Mouse (Mus musculus): ENCODE measurements around the gene Macrod2.

The Macrod2 gene

GRCm38 (mm10) chr2:141844408-141845175, 1449.5 kb downstream of the Macrod2 start:
- DNase-seq (ENCODE audit: low spot score in 2 of 2), result peak; percentile 27 to 62

GRCm38 (mm10) chr2:141859220-141859619, 1464.1 kb downstream of the Macrod2 start:
- DNase-seq (ENCODE audit: low spot score in 2 of 2), result no peak

GRCm38 (mm10) chr2:141861679-141862268, 1466.7 kb downstream of the Macrod2 start:
- DNase-seq (ENCODE audit: low spot score in 2 of 2), result no peak

- no peak for DNase-seq (ENCODE audit: low spot score in 2 of 2)
These were observed 1467.6 kb downstream of the Macrod2 start for GRCm38 (mm10) chr2:141862531-141863265.

GRCm38 (mm10) chr2:141863628-141864165, 1468.6 kb downstream of the Macrod2 start:
- no peak for DNase-seq (ENCODE audit: low spot score in 2 of 2)

GRCm38 (mm10) chr2:141870930-141871329, 1475.8 kb downstream of the Macrod2 start:
- DNase-seq (ENCODE audit: low spot score in 2 of 2), result no peak

- DNase-seq (ENCODE audit: low spot score in 2 of 2), result peak; percentile 32 to 41
These were observed 1481.2 kb downstream of the Macrod2 start for GRCm38 (mm10) chr2:141876155-141876851.

GRCm38 (mm10) chr2:141876958-141877357, 1481.8 kb downstream of the Macrod2 start:
- DNase-seq (ENCODE audit: low spot score in 2 of 2), result peak in 1 of 2 experiments; percentile 28

GRCm38 (mm10) chr2:141878473-141878872, 1483.4 kb downstream of the Macrod2 start:
- no peak for DNase-seq (ENCODE audit: low spot score in 2 of 2)

GRCm38 (mm10) chr2:141879711-141880110, 1484.6 kb downstream of the Macrod2 start:
- no peak for DNase-seq (ENCODE audit: low spot score in 2 of 2)

GRCm38 (mm10) chr2:141886694-141887474, 1491.8 kb downstream of the Macrod2 start:
- DNase-seq (ENCODE audit: low spot score in 2 of 2), result no peak

GRCm38 (mm10) chr2:141889497-141889896, 1494.4 kb downstream of the Macrod2 start:
- DNase-seq (ENCODE audit: low spot score in 2 of 2), result no peak

- DNase-seq (ENCODE audit: low spot score in 2 of 2), result no peak
These were observed 1502.8 kb downstream of the Macrod2 start for GRCm38 (mm10) chr2:141897951-141898350.

GRCm38 (mm10) chr2:141911831-141912447, 1516.8 kb downstream of the Macrod2 start:
- DNase-seq (ENCODE audit: low spot score in 2 of 2), result no peak

GRCm38 (mm10) chr2:141913486-141913885, 1518.4 kb downstream of the Macrod2 start:
- no peak for DNase-seq (ENCODE audit: low spot score in 2 of 2)

- no peak for DNase-seq (ENCODE audit: low spot score in 2 of 2)
These were observed 1518.8 kb downstream of the Macrod2 start for GRCm38 (mm10) chr2:141913894-141914293.

GRCm38 (mm10) chr2:141920377-141920992, 1525.4 kb downstream of the Macrod2 start:
- no peak for DNase-seq (ENCODE audit: low spot score in 2 of 2)

- DNase-seq (ENCODE audit: low spot score in 2 of 2), result no peak
These were observed 1540.0 kb downstream of the Macrod2 start for GRCm38 (mm10) chr2:141935130-141935529.

GRCm38 (mm10) chr2:141954795-141955194, 1559.7 kb downstream of the Macrod2 start:
- no peak for DNase-seq (ENCODE audit: low spot score in 2 of 2)

GRCm38 (mm10) chr2:141955197-141955596, 1560.1 kb downstream of the Macrod2 start:
- no peak for DNase-seq (ENCODE audit: low spot score in 2 of 2)

Data from right cerebral cortex, adult 2 months (tissue).